18 mouse cellular contexts compared by ENCODE assay signal in the genomic region with DNA sequence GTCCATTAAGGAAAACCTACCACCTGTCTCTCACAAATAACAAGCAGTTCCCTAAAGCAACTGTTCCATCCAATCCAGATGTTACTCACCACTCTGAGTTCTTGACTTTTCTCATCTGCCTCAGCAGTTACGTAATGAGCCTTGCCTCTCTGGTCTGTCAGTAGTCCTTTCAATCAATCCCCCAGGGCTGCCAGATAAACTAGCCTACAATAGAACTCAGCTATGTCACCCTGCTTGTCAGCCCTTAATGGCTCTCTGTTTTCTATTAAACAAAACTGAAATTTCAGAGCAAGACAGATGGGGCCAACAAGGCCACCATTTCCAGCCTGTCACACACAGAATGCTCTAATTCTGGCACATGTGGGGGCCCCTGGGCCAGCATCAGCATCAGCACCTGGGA.
A peak's percentile ranks its signal among the peaks of the same experiment; 100 is the strongest.
DNase-seq lines count a peak whose midpoint lies in the region; ATAC-seq and TF ChIP-seq lines count a peak whose summit lies in the region.
"Had no signal": no experiment of that assay in that cellular context is flagged by ENCODE, and none has a peak within 500 bp of the region (broad histone marks: within the 10 kb centered on the region; RNA-seq: fewer than 3 reads in every experiment).

No protein-coding gene starts in this region.

- no peak overlapping the region for H3K9ac ChIP-seq in forebrain, embryonic 14.5 days (ENCODE audit: low read length)
- H3K9ac ChIP-seq in midbrain, postnatal 0 days (replicated peaks; ENCODE audit: low read length, poor library complexity, severe bottlenecking), result no peak overlapping the region
- no peak overlapping the region for H3K9ac ChIP-seq in midbrain, embryonic 15.5 days
- H3K9ac ChIP-seq: limb, embryonic 12.5 days; liver, embryonic 14.5 days; neural tube, embryonic 15.5 days had no signal

- TF ChIP-seq CTCF in midbrain, postnatal 0 days (IDR thresholded peaks at IDR 0.05), result no peak

- no peaks in the 10 kb centered on the region for H3K9me3 ChIP-seq in forebrain, embryonic 14.5 days (replicated peaks; ENCODE audit: control insufficient read depth, low read length)
- H3K9me3 ChIP-seq in forebrain, embryonic 10.5 days, result no peaks in the 10 kb centered on the region
- H3K9me3 ChIP-seq in midbrain, postnatal 0 days (ENCODE audit: low read length), result no peaks in the 10 kb centered on the region
- no peaks in the 10 kb centered on the region for H3K9me3 ChIP-seq in midbrain, embryonic 15.5 days
- H3K9me3 ChIP-seq: limb, embryonic 12.5 days; midbrain, embryonic 10.5 days; neural tube, embryonic 15.5 days had no signal

- H3K4me2 ChIP-seq in forebrain, embryonic 14.5 days (ENCODE audit: low read length), result no peak overlapping the region
- no peak overlapping the region for H3K4me2 ChIP-seq in midbrain, postnatal 0 days (ENCODE audit: low read depth, low read length, poor library complexity, severe bottlenecking)
- H3K4me2 ChIP-seq in midbrain, embryonic 15.5 days, result no peak overlapping the region
- H3K4me2 ChIP-seq: limb, embryonic 12.5 days; neural tube, embryonic 15.5 days had no signal

- H3K4me1 ChIP-seq in forebrain, embryonic 14.5 days (ENCODE audit: control insufficient read depth, insufficient read depth, low read length), result no peaks in the 10 kb centered on the region
- H3K4me1 ChIP-seq in forebrain, embryonic 10.5 days, result peaks cover 5% of the 10 kb centered on the region
- no peaks in the 10 kb centered on the region for H3K4me1 ChIP-seq in midbrain, postnatal 0 days (ENCODE audit: insufficient read depth, low read length)
- no peaks in the 10 kb centered on the region for H3K4me1 ChIP-seq in midbrain, embryonic 15.5 days
- H3K4me1 ChIP-seq: limb, embryonic 12.5 days; midbrain, embryonic 10.5 days; neural tube, embryonic 15.5 days had no signal

- peak; percentile 2 for DNase-seq in forebrain, embryonic 14.5 days (ENCODE audit: low spot score)
- no peak for DNase-seq in forebrain, embryonic 10.5 days (ENCODE audit: extremely low spot score, low spot score)
- DNase-seq in midbrain, postnatal 0 days (ENCODE audit: low spot score), result peak; percentile 17
- DNase-seq in heart, postnatal 4 days, result peak; percentile 14
- no peak for DNase-seq in layer of hippocampus, adult 18-20 months (ENCODE audit: low spot score in 2 of 2)
- DNase-seq in layer of hippocampus, adult 11-12 months (ENCODE audit: low spot score), result no peak
- DNase-seq: adrenal gland, postnatal 14 days; B cell, adult 2 months; cerebellum, adult 9-10 months; lung, postnatal 10 days; thymus, postnatal 36 days had no signal

- H3K36me3 ChIP-seq in forebrain, embryonic 14.5 days (ENCODE audit: control insufficient read depth, insufficient read depth, low read length), result no peaks in the 10 kb centered on the region
- no peaks in the 10 kb centered on the region for H3K36me3 ChIP-seq in forebrain, embryonic 10.5 days (replicated peaks)
- H3K36me3 ChIP-seq in midbrain, postnatal 0 days (ENCODE audit: insufficient read depth, low read length), result no peaks in the 10 kb centered on the region
- H3K36me3 ChIP-seq in midbrain, embryonic 15.5 days (replicated peaks), result no peaks in the 10 kb centered on the region
- H3K36me3 ChIP-seq: limb, embryonic 12.5 days; midbrain, embryonic 10.5 days; neural tube, embryonic 15.5 days had no signal

- no peak overlapping the region for H3K4me3 ChIP-seq in forebrain, embryonic 14.5 days (ENCODE audit: low read depth, low read length)
- H3K4me3 ChIP-seq in forebrain, embryonic 10.5 days, result no peak overlapping the region
- no peak overlapping the region for H3K4me3 ChIP-seq in midbrain, postnatal 0 days (ENCODE audit: low read depth, low read length)
- H3K4me3 ChIP-seq in midbrain, embryonic 15.5 days, result no peak overlapping the region
- H3K4me3 ChIP-seq: heart, adult 2 months; left cerebral cortex, adult 2 months; limb, embryonic 12.5 days; midbrain, embryonic 10.5 days; neural tube, embryonic 15.5 days had no signal

- no peak for ATAC-seq in forebrain, embryonic 14.5 days
- ATAC-seq in midbrain, postnatal 0 days (ENCODE audit: low FRiP score), result no peak
- ATAC-seq in midbrain, embryonic 15.5 days (replicated peaks), result no peak

- WGBS in forebrain, embryonic 14.5 days, result 33% methylated on average over 1 of the region's 1 CpGs
- WGBS in forebrain, embryonic 10.5 days, result 51% methylated on average over 1 of the region's 1 CpGs
- WGBS in midbrain, postnatal 0 days, result 66% methylated on average over 1 of the region's 1 CpGs
- WGBS in midbrain, embryonic 15.5 days, result 40% methylated on average over 1 of the region's 1 CpGs

- H3K27ac ChIP-seq in forebrain, embryonic 14.5 days (ENCODE audit: low read depth, low read length), result no peak overlapping the region
- no peak overlapping the region for H3K27ac ChIP-seq in forebrain, embryonic 10.5 days
- no peak overlapping the region for H3K27ac ChIP-seq in midbrain, postnatal 0 days (ENCODE audit: low read depth, low read length)
- H3K27ac ChIP-seq in midbrain, embryonic 15.5 days, result no peak overlapping the region
- H3K27ac ChIP-seq: heart, adult 2 months; left cerebral cortex, adult 2 months; limb, embryonic 12.5 days; liver, embryonic 14.5 days; midbrain, embryonic 10.5 days; neural tube, embryonic 15.5 days had no signal

- H3K27me3 ChIP-seq in forebrain, embryonic 14.5 days (replicated peaks; ENCODE audit: control insufficient read depth, insufficient read depth, low read length), result no peaks in the 10 kb centered on the region
- H3K27me3 ChIP-seq in forebrain, embryonic 10.5 days (ENCODE audit: poor library complexity, severe bottlenecking), result no peaks in the 10 kb centered on the region
- no peaks in the 10 kb centered on the region for H3K27me3 ChIP-seq in midbrain, postnatal 0 days (ENCODE audit: insufficient read depth, low read length)
- no peaks in the 10 kb centered on the region for H3K27me3 ChIP-seq in midbrain, embryonic 15.5 days (replicated peaks)
- H3K27me3 ChIP-seq: limb, embryonic 12.5 days; neural tube, embryonic 15.5 days had no signal

Comparison
In these comparisons a context has a peak if more than half of its experiments do, and no peak if none do; other contexts are left out.
1. DNase-seq: peak in forebrain, embryonic 14.5 days (single experiment), midbrain, postnatal 0 days (single experiment) and heart, postnatal 4 days (single experiment); none in forebrain, embryonic 10.5 days (single experiment), layer of hippocampus, adult 18-20 months (0 of 2) and layer of hippocampus, adult 11-12 months (single experiment).